Mouse (Mus musculus) hindbrain, embryonic 10.5 days (tissue): Measurements from ENCODE around the gene Slc35d1. TPM values are rescaled to one million over a fixed set of nuclear protein-coding genes. Genes with fewer than 3 reads are reported as not detected.

Source experiments
- DNase-seq: peaks from one replicate; pipeline ENCODE4 v3.0.0-alpha.2; 2017; ENCODE audit warnings: low spot score
- H3K27ac ChIP-seq: fragments of 300-500 bp; sonication (generic); 2 replicates; pipeline ENCODE4 v1.5.1; 2016; ENCODE audit warnings: mild to moderate bottlenecking, moderate library complexity
- H3K27me3 ChIP-seq: fragments of 300-500 bp; sonication (generic); 2 replicates; pipeline ENCODE4 v1.6.1; 2016; ENCODE audit warnings: mild to moderate bottlenecking; ENCODE audit not compliant: poor library complexity, insufficient read depth, severe bottlenecking
- H3K36me3 ChIP-seq: fragments of 300-500 bp; sonication (generic); 2 replicates; pipeline ENCODE4 v1.6.1; 2016; ENCODE audit warnings: mild to moderate bottlenecking, moderate library complexity
- H3K4me1 ChIP-seq: fragments of 300-500 bp; sonication (generic); replicated peaks from 2 replicates; pipeline ENCODE4 v1.6.1; 2016; ENCODE audit warnings: mild to moderate bottlenecking
- H3K4me3 ChIP-seq: fragments of 300-500 bp; sonication (generic); 2 replicates; pipeline ENCODE4 v1.5.1; 2016; ENCODE audit warnings: mild to moderate bottlenecking, moderate library complexity
- H3K9me3 ChIP-seq: fragments of 300-500 bp; sonication (generic); 2 replicates; pipeline ENCODE4 v1.6.1; 2016; ENCODE audit warnings: mild to moderate bottlenecking, moderate library complexity
- WGBS: fragments of 180-500 bp; shearing (Covaris S2); methylation state at CpG from one replicate; pipeline ENCODE4 v1.1.7; 2016; 5-methylcytosine and 5-hydroxymethylcytosine counted together
- polyA plus RNA-seq: library from polyadenylated mRNA; unstranded; fragments of >200 nt; fragmentation: Nextera tagmentation; extraction: Ambion mirVana; gene quantifications from 2 replicates; pipeline ENCODE4 v1.2.1, GENCODE M21; 2016

Slc35d1 gene
- polyA plus RNA-seq, 1 experiment from 2014 or later, result 8.0 TPM

GRCm38 (mm10) chr4:103214498-103214924 lies 453 bp downstream of the Slc35d1 start:
- Histone ChIP-seq H3K4me3 (peak overlapping the region; percentile 81), H3K4me1 (peaks cover 27% of the 10 kb centered on the region), H3K9me3 (no peaks in the 10 kb centered on the region), H3K36me3 (peaks cover 20% of the 10 kb centered on the region), H3K27ac (peak overlapping the region; percentile 98), H3K27me3 (no peaks in the 10 kb centered on the region)
- DNase-seq, result peak; percentile 79
- under 1% methylated on average over 48 of the region's 48 CpGs for WGBS

- Histone ChIP-seq H3K9me3 (no peaks in the 10 kb centered on the region), H3K4me3 (peak overlapping the region; percentile 81), H3K27me3 (no peaks in the 10 kb centered on the region), H3K36me3 (peaks cover 25% of the 10 kb centered on the region), H3K27ac (peak overlapping the region; percentile 98), H3K4me1 (peaks cover 27% of the 10 kb centered on the region)
- 6% methylated on average over 30 of the region's 30 CpGs for WGBS
- DNase-seq, result peak; percentile 19
These were observed 986 bp downstream of the Slc35d1 start for GRCm38 (mm10) chr4:103213859-103214497.

GRCm38 (mm10) chr4:103208553-103208952 lies 6.4 kb downstream of the Slc35d1 start:
- Histone ChIP-seq H3K36me3 (peaks cover 77% of the 10 kb centered on the region), H3K4me3 (no peak overlapping the region), H3K9me3 (no peaks in the 10 kb centered on the region), H3K4me1 (peaks cover 5% of the 10 kb centered on the region), H3K27me3 (no peaks in the 10 kb centered on the region), H3K27ac (no peak overlapping the region)
- 93% methylated on average over 1 of the region's 1 CpGs for WGBS
- DNase-seq, result no peak

GRCm38 (mm10) chr4:103203646-103204045 lies 11.3 kb downstream of the Slc35d1 start:
- H3K27ac ChIP-seq, result no peak overlapping the region
- no peak for DNase-seq
- no peaks in the 10 kb centered on the region for H3K27me3 ChIP-seq
- no peak overlapping the region for H3K4me3 ChIP-seq
- 93% methylated on average over 2 of the region's 2 CpGs for WGBS
- H3K36me3 ChIP-seq, result peaks cover 76% of the 10 kb centered on the region
- no peaks in the 10 kb centered on the region for H3K4me1 ChIP-seq
- H3K9me3 ChIP-seq, result no peaks in the 10 kb centered on the region

GRCm38 (mm10) chr4:103200046-103200445 lies 14.9 kb downstream of the Slc35d1 start:
- WGBS, result 92% methylated on average over 1 of the region's 1 CpGs
- no peak overlapping the region for H3K27ac ChIP-seq
- no peaks in the 10 kb centered on the region for H3K4me1 ChIP-seq
- H3K36me3 ChIP-seq, result peaks cover 64% of the 10 kb centered on the region
- H3K4me3 ChIP-seq, result no peak overlapping the region
- no peaks in the 10 kb centered on the region for H3K27me3 ChIP-seq
- no peaks in the 10 kb centered on the region for H3K9me3 ChIP-seq
- DNase-seq, result no peak

GRCm38 (mm10) chr4:103199086-103199485 lies 15.9 kb downstream of the Slc35d1 start:
- DNase-seq, result no peak
- Histone ChIP-seq H3K4me1 (no peaks in the 10 kb centered on the region), H3K4me3 (no peak overlapping the region), H3K27me3 (no peaks in the 10 kb centered on the region), H3K27ac (no peak overlapping the region), H3K36me3 (peaks cover 57% of the 10 kb centered on the region), H3K9me3 (no peaks in the 10 kb centered on the region)
- 45% methylated on average over 4 of the region's 4 CpGs for WGBS

- Histone ChIP-seq H3K4me3 (no peak overlapping the region), H3K36me3 (peaks cover 67% of the 10 kb centered on the region), H3K4me1 (no peaks in the 10 kb centered on the region), H3K9me3 (no peaks in the 10 kb centered on the region), H3K27ac (no peak overlapping the region), H3K27me3 (no peaks in the 10 kb centered on the region)
- WGBS, result 92% methylated on average over 8 of the region's 8 CpGs
- DNase-seq, result no peak
These were observed 17.6 kb downstream of the Slc35d1 start for GRCm38 (mm10) chr4:103197401-103197800.

GRCm38 (mm10) chr4:103192421-103192820 lies 22.5 kb downstream of the Slc35d1 start:
- no peak for DNase-seq
- H3K27me3 ChIP-seq, result no peaks in the 10 kb centered on the region
- H3K4me1 ChIP-seq, result no peaks in the 10 kb centered on the region
- no peak overlapping the region for H3K4me3 ChIP-seq
- H3K36me3 ChIP-seq, result peaks cover 79% of the 10 kb centered on the region
- no peak overlapping the region for H3K27ac ChIP-seq
- no peaks in the 10 kb centered on the region for H3K9me3 ChIP-seq
- 78% methylated on average over 2 of the region's 2 CpGs for WGBS

GRCm38 (mm10) chr4:103188786-103189640 lies 26.0 kb downstream of the Slc35d1 start:
- no peaks in the 10 kb centered on the region for H3K4me1 ChIP-seq
- no peaks in the 10 kb centered on the region for H3K9me3 ChIP-seq
- no peaks in the 10 kb centered on the region for H3K27me3 ChIP-seq
- H3K36me3 ChIP-seq, result peaks cover 89% of the 10 kb centered on the region
- no peak overlapping the region for H3K4me3 ChIP-seq
- H3K27ac ChIP-seq, result no peak overlapping the region
- WGBS, result 91% methylated on average over 8 of the region's 8 CpGs
- no peak for DNase-seq

GRCm38 (mm10) chr4:103180300-103180888 lies 34.6 kb downstream of the Slc35d1 start:
- H3K27ac ChIP-seq, result no peak overlapping the region
- no peaks in the 10 kb centered on the region for H3K27me3 ChIP-seq
- no peaks in the 10 kb centered on the region for H3K9me3 ChIP-seq
- peaks cover 83% of the 10 kb centered on the region for H3K36me3 ChIP-seq
- H3K4me3 ChIP-seq, result no peak overlapping the region
- no peak for DNase-seq
- H3K4me1 ChIP-seq, result no peaks in the 10 kb centered on the region
- WGBS, result 78% methylated on average over 8 of the region's 8 CpGs

GRCm38 (mm10) chr4:103179581-103179980 lies 35.4 kb downstream of the Slc35d1 start:
- Histone ChIP-seq H3K27me3 (no peaks in the 10 kb centered on the region), H3K4me3 (no peak overlapping the region), H3K27ac (no peak overlapping the region), H3K9me3 (no peaks in the 10 kb centered on the region), H3K36me3 (peaks cover 82% of the 10 kb centered on the region), H3K4me1 (no peaks in the 10 kb centered on the region)
- no peak for DNase-seq
- 76% methylated on average over 3 of the region's 3 CpGs for WGBS

- WGBS, result 88% methylated on average over 7 of the region's 7 CpGs
- H3K36me3 ChIP-seq, result peaks cover 82% of the 10 kb centered on the region
- H3K9me3 ChIP-seq, result no peaks in the 10 kb centered on the region
- no peaks in the 10 kb centered on the region; the same call in 1 of the 2 replicates for H3K4me1 ChIP-seq
- no peak for DNase-seq
- H3K27ac ChIP-seq, result no peak overlapping the region
- H3K4me3 ChIP-seq, result no peak overlapping the region
- no peaks in the 10 kb centered on the region for H3K27me3 ChIP-seq
These were observed 36.2 kb downstream of the Slc35d1 start for GRCm38 (mm10) chr4:103178635-103179318.
